Mouse (Mus musculus): ENCODE measurements around the gene Wipi2. TPM values are rescaled to one million over a fixed set of nuclear protein-coding genes. Genes with fewer than 3 reads are reported as not detected.

Wipi2 gene
- polyA plus RNA-seq, 1 experiment from 2014 or later = 28.7 TPM

DNA sequence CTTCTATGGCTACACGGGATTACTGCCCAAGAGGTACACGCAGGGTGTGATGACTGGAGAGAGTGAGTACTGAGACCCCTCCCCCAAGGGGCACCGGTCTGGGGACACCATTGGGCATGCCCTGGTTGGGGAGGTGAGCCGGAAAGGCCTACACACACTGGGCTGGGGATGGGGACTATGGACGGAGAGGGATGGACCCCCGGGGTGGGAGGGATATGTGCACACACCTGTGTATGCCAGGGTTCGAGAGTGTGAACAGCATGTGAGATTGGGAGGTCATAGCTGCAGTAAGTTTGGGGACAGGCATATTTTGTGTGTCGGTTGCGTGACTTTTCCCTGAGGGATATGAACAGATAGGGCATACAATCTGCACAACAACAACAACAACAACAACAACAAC is 87.6 kb downstream of the Wipi2 start:
- H3K36me3 ChIP-seq (ENCODE audit: control insufficient read depth, insufficient read depth, low read length) = no peaks in the 10 kb centered on the region
- H3K4me3 ChIP-seq (ENCODE audit: control insufficient read depth in 1 of 2, insufficient read depth in 1 of 2, low read depth in 1 of 2, low read length in 2 of 2) = no peak overlapping the region
- no peaks in the 10 kb centered on the region for H3K4me1 ChIP-seq (ENCODE audit: control insufficient read depth in 2 of 2, insufficient read depth in 2 of 2, low read length in 2 of 2)
- H3K27me3 ChIP-seq (ENCODE audit: control insufficient read depth, insufficient read depth, low read length) = no peaks in the 10 kb centered on the region
- no peak overlapping the region for H3K4me2 ChIP-seq (ENCODE audit: low read length)
- H3K9me3 ChIP-seq (ENCODE audit: control insufficient read depth, low read length) = no peaks in the 10 kb centered on the region
- no peak overlapping the region for H3K27ac ChIP-seq (replicated peaks in 1 of 2; ENCODE audit: control insufficient read depth in 1 of 2, insufficient read depth in 1 of 2, low read depth in 2 of 2, low read length in 2 of 2)
- H3K9ac ChIP-seq (ENCODE audit: low read length) = no peak overlapping the region
- WGBS = 73% methylated on average over 9 of the region's 9 CpGs
- no peak for ATAC-seq (ENCODE audit: insufficient number of reproducible peaks, insufficient read depth, low FRiP score, low read depth)

DNA sequence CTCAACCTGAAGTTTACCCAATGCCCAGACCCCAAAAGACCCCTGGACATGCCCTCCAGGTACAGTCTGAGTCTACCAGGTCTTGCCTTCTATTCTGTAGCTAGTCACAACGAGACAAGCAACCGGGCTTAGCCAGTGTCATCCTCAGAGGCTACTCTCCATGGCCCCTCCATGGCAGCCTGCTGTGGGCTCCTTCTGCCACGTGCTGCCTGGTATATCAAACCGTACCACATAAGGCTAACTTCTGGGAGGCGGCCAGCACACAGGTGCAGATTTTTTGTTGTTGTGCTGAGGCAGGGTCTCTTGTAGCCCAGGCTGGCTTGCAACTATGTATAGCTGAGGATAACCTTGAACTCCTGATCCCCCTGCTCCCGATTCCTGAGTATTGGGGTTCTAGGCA is 88.6 kb downstream of the Wipi2 start:
- H3K4me2 ChIP-seq (ENCODE audit: low read length) = no peak overlapping the region
- no peaks in the 10 kb centered on the region for H3K9me3 ChIP-seq (ENCODE audit: control insufficient read depth, low read length)
- WGBS = 74% methylated on average over 6 of the region's 6 CpGs
- H3K27me3 ChIP-seq (ENCODE audit: control insufficient read depth, insufficient read depth, low read length) = no peaks in the 10 kb centered on the region
- H3K4me3 ChIP-seq (ENCODE audit: control insufficient read depth in 1 of 2, insufficient read depth in 1 of 2, low read depth in 1 of 2, low read length in 2 of 2) = no peak overlapping the region
- no peak for ATAC-seq (ENCODE audit: insufficient number of reproducible peaks, insufficient read depth, low FRiP score, low read depth)
- no peak overlapping the region for H3K9ac ChIP-seq (ENCODE audit: low read length)
- H3K36me3 ChIP-seq (ENCODE audit: control insufficient read depth, insufficient read depth, low read length) = no peaks in the 10 kb centered on the region
- H3K27ac ChIP-seq (replicated peaks in 1 of 2; ENCODE audit: control insufficient read depth in 1 of 2, insufficient read depth in 1 of 2, low read depth in 2 of 2, low read length in 2 of 2) = no peak overlapping the region
- no peaks in the 10 kb centered on the region for H3K4me1 ChIP-seq (ENCODE audit: control insufficient read depth in 2 of 2, insufficient read depth in 2 of 2, low read length in 2 of 2)

DNA sequence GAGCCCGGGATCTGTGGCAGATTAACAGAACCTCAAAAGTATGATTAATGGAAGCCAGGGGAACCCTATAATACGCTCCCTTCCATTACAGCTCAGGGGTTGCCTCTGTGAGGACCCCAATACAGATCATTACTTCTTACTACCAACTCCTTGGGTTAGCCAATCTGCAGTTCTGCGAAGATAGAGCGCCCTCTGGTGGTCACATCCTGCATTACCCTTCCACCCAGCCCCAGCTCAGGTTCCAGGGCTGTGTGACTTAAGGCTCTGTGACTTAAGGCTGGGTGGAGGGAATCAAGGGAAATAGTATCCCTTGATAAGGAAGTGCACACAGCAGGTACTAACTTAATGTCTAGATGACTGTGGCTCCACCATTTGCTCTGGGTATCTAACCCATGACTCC is 90.5 kb downstream of the Wipi2 start:
- H3K9ac ChIP-seq (ENCODE audit: low read length) = no peak overlapping the region
- no peaks in the 10 kb centered on the region for H3K36me3 ChIP-seq (ENCODE audit: control insufficient read depth, insufficient read depth, low read length)
- H3K27me3 ChIP-seq (ENCODE audit: control insufficient read depth, insufficient read depth, low read length) = no peaks in the 10 kb centered on the region
- H3K9me3 ChIP-seq (ENCODE audit: control insufficient read depth, low read length) = no peaks in the 10 kb centered on the region
- H3K4me2 ChIP-seq (ENCODE audit: low read length) = peak overlapping the region; percentile 39
- H3K27ac ChIP-seq (replicated peaks in 1 of 2; ENCODE audit: control insufficient read depth in 1 of 2, insufficient read depth in 1 of 2, low read depth in 2 of 2, low read length in 2 of 2) = no peak overlapping the region
- no peak for ATAC-seq (ENCODE audit: insufficient number of reproducible peaks, insufficient read depth, low FRiP score, low read depth)
- 20% methylated on average over 4 of the region's 4 CpGs for WGBS
- no peaks in the 10 kb centered on the region; a peak in 1 of 4 replicates for H3K4me1 ChIP-seq (ENCODE audit: control insufficient read depth in 2 of 2, insufficient read depth in 2 of 2, low read length in 2 of 2)
- no peak overlapping the region for H3K4me3 ChIP-seq (ENCODE audit: control insufficient read depth in 1 of 2, insufficient read depth in 1 of 2, low read depth in 1 of 2, low read length in 2 of 2)

DNA sequence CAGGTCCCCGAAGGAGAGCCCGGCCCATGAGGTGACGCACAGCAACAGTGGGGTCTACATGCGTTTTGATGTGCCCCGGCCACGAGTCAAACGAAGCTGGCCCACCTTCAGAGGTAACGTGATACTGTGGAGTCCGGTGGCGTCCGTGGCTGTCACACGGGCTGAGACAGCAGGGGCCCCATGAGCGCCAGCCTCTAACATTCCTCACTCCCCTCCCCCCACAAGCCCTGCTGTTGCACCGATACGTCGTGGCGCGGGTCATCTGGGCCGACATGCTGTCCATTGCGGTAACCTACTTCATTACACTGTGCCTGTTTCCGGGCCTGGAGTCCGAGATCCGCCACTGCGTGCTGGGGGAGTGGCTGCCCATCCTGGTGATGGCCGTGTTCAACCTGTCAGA is 91.0 kb downstream of the Wipi2 start:
- Histone ChIP-seq H3K4me1 (ENCODE audit: control insufficient read depth in 2 of 2, insufficient read depth in 2 of 2, low read length in 2 of 2) (no peaks in the 10 kb centered on the region; a peak in 1 of 4 replicates), H3K4me2 (ENCODE audit: low read length) (peak overlapping the region; percentile 39), H3K9me3 (ENCODE audit: control insufficient read depth, low read length) (no peaks in the 10 kb centered on the region), H3K9ac (ENCODE audit: low read length) (no peak overlapping the region), H3K27me3 (ENCODE audit: control insufficient read depth, insufficient read depth, low read length) (no peaks in the 10 kb centered on the region), H3K4me3 (ENCODE audit: control insufficient read depth in 1 of 2, insufficient read depth in 1 of 2, low read depth in 1 of 2, low read length in 2 of 2) (no peak overlapping the region), H3K36me3 (ENCODE audit: control insufficient read depth, insufficient read depth, low read length) (no peaks in the 10 kb centered on the region), H3K27ac (replicated peaks in 1 of 2; ENCODE audit: control insufficient read depth in 1 of 2, insufficient read depth in 1 of 2, low read depth in 2 of 2, low read length in 2 of 2) (no peak overlapping the region)
- no peak for ATAC-seq (ENCODE audit: insufficient number of reproducible peaks, insufficient read depth, low FRiP score, low read depth)
- 46% methylated on average over 25 of the region's 25 CpGs for WGBS

DNA sequence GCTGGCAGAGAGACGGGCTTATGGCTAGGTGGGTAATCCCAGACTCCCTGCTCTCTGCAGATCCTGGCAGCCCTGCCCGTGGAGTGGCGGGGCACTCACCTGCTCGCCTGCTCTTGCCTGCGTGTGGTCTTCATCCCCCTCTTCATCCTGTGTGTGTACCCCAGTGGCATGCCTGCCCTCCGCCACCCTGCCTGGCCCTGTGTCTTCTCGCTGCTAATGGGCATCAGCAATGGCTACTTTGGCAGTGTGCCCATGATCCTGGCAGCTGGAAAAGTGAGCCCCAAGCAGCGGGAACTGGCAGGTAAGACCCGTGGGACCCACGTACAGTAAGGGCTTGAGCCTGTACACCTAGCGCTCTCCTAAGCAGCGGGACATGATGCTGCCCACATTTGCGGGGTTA is 92.4 kb downstream of the Wipi2 start:
- Histone ChIP-seq H3K4me3 (ENCODE audit: control insufficient read depth in 1 of 2, insufficient read depth in 1 of 2, low read depth in 1 of 2, low read length in 2 of 2) (no peak overlapping the region), H3K4me2 (ENCODE audit: low read length) (no peak overlapping the region), H3K36me3 (ENCODE audit: control insufficient read depth, insufficient read depth, low read length) (no peaks in the 10 kb centered on the region), H3K9me3 (ENCODE audit: control insufficient read depth, low read length) (no peaks in the 10 kb centered on the region), H3K4me1 (ENCODE audit: control insufficient read depth in 2 of 2, insufficient read depth in 2 of 2, low read length in 2 of 2) (peaks cover 3 to 4% of the 10 kb centered on the region in 2 experiments; a peak in 2 of 4 replicates), H3K9ac (ENCODE audit: low read length) (no peak overlapping the region), H3K27ac (replicated peaks in 1 of 2; ENCODE audit: control insufficient read depth in 1 of 2, insufficient read depth in 1 of 2, low read depth in 2 of 2, low read length in 2 of 2) (no peak overlapping the region), H3K27me3 (ENCODE audit: control insufficient read depth, insufficient read depth, low read length) (no peaks in the 10 kb centered on the region)
- no peak for ATAC-seq (ENCODE audit: insufficient number of reproducible peaks, insufficient read depth, low FRiP score, low read depth)
- 77% methylated on average over 13 of the region's 13 CpGs for WGBS

Other genes starting within 250 kb of the Wipi2 start
- 3.9 and 5.3 TPM in 2 replicates for gene Foxk1, start 226.2 kb upstream of the Wipi2 start, polyA plus RNA-seq (2014; fragmentation: Nextera tagmentation; extraction: Ambion mirVana)
- 6.0 and 6.3 TPM in 2 replicates for gene Ap5z1, start 163.8 kb upstream of the Wipi2 start, polyA plus RNA-seq (2014; fragmentation: Nextera tagmentation; extraction: Ambion mirVana)
- 0.31 TPM in 2 replicates for gene Papolb, start 97.6 kb upstream of the Wipi2 start, polyA plus RNA-seq (2014; fragmentation: Nextera tagmentation; extraction: Ambion mirVana)
- gene Radil, start 76.6 kb upstream of the Wipi2 start, polyA plus RNA-seq (2014; fragmentation: Nextera tagmentation; extraction: Ambion mirVana) = 9.7 and 12.1 TPM in 2 replicates
- 0.38 TPM in 1 of 2 replicates, not detected in the other for gene Mmd2, start 18.9 kb upstream of the Wipi2 start, polyA plus RNA-seq (2014; fragmentation: Nextera tagmentation; extraction: Ambion mirVana)
- 1.0 and 1.7 TPM in 2 replicates for gene Slc29a4, start 64.8 kb downstream of the Wipi2 start, polyA plus RNA-seq (2014; fragmentation: Nextera tagmentation; extraction: Ambion mirVana)
- gene Tnrc18, start 190.0 kb downstream of the Wipi2 start, polyA plus RNA-seq (2014; fragmentation: Nextera tagmentation; extraction: Ambion mirVana) = 28.1 and 31.0 TPM in 2 replicates